Mouse (Mus musculus): ENCODE results near the gene Zfp346.

- no peak for TF ChIP-seq CTCF (IDR thresholded peaks at IDR 0.05; ENCODE audit: control insufficient read depth, insufficient read depth, insufficient read length)
- no peak for TF ChIP-seq USF1 (IDR thresholded peaks at IDR 0.05; ENCODE audit: low read depth)
- TF ChIP-seq MAX (IDR thresholded peaks at IDR 0.05), result no peak
- no peak for TF ChIP-seq MYOG (IDR thresholded peaks at IDR 0.05; ENCODE audit: control insufficient read depth, extremely low read depth, insufficient read length)
- TF ChIP-seq CEBPB (IDR thresholded peaks at IDR 0.05; ENCODE audit: low read depth), result no peak
- no peak for TF ChIP-seq FOSL1 (IDR thresholded peaks at IDR 0.05; ENCODE audit: insufficient read depth, low read length, poor library complexity, severe bottlenecking)
These were observed 19.8 kb downstream of the Zfp346 start for GRCm38 (mm10) chr13:55124903-55125302.

All from C2C12 (cell line).